ENCODE assay signal across 13 mouse cellular contexts in genomic region chrX:137034322-137034721, GRCm38 (mm10).
"Had no signal": no experiment of that assay in that cellular context is flagged by ENCODE, and none has a peak within 500 bp of the region (broad histone marks: within the 10 kb centered on the region; RNA-seq: fewer than 3 reads in every experiment).

No protein-coding gene starts in this region.

- H3K9me3 ChIP-seq: limb, embryonic 12.5 days; liver, embryonic 13.5 days; midbrain, embryonic 12.5 days; neural tube, embryonic 13.5 days; stomach, embryonic 15.5 days had no signal

- H3K4me1 ChIP-seq: limb, embryonic 12.5 days; midbrain, embryonic 12.5 days; stomach, embryonic 15.5 days had no signal

- ATAC-seq: intestine, embryonic 16.5 days; liver, postnatal 0 days; midbrain, embryonic 16.5 days had no signal

- H3K4me3 ChIP-seq: left cerebral cortex, adult 2 months; limb, embryonic 12.5 days; liver, embryonic 13.5 days; midbrain, embryonic 12.5 days; neural tube, embryonic 13.5 days; stomach, embryonic 15.5 days had no signal

- H3K27me3 ChIP-seq: liver, embryonic 13.5 days; midbrain, embryonic 12.5 days; neural tube, embryonic 13.5 days; stomach, embryonic 15.5 days had no signal

- H3K27ac ChIP-seq: left cerebral cortex, adult 2 months; limb, embryonic 12.5 days; liver, embryonic 13.5 days; midbrain, embryonic 12.5 days; neural tube, embryonic 13.5 days; stomach, embryonic 15.5 days had no signal

- DNase-seq: liver; liver, embryonic 13.5 days; liver, postnatal 0 days; retina, postnatal 1 day; right cerebral cortex, postnatal 14 days; thymus, postnatal 36 days had no signal

- H3K4me2 ChIP-seq: limb, embryonic 12.5 days; liver, embryonic 13.5 days; midbrain, embryonic 12.5 days; neural tube, embryonic 13.5 days; stomach, embryonic 15.5 days had no signal

- H3K36me3 ChIP-seq: limb, embryonic 12.5 days; liver, embryonic 13.5 days; midbrain, embryonic 12.5 days; neural tube, embryonic 13.5 days; stomach, embryonic 15.5 days had no signal

- H3K9ac ChIP-seq: limb, embryonic 12.5 days; liver, embryonic 13.5 days; liver, postnatal 0 days; midbrain, embryonic 12.5 days; neural tube, embryonic 13.5 days; stomach, embryonic 15.5 days had no signal
